Mouse (Mus musculus) hindbrain, embryonic 14.5 days (tissue): ENCODE measurements around the gene Wdhd1. TPM values are rescaled to one million over a fixed set of nuclear protein-coding genes. Genes with fewer than 3 reads are reported as not detected.

Experiments used
- ATAC-seq: fragments of 200-750 bp; cut with Nextera tagmentation; 2 replicates; pipeline ENCODE4 v1.8.0; 2017; ENCODE audit warnings: moderate number of reproducible peaks, mild to moderate bottlenecking, moderate TSS enrichment, moderate library complexity; ENCODE audit not compliant: low FRiP score
- DNase-seq: peaks from one replicate; pipeline ENCODE4 v3.0.0-alpha.2; 2015; ENCODE audit warnings: low spot score
- H3K27ac ChIP-seq: fragments of 300-500 bp; sonication (generic); 2 replicates; pipeline ENCODE4 v1.5.1; 2014; ENCODE audit warnings: mild to moderate bottlenecking, moderate library complexity
- H3K27me3 ChIP-seq: fragments of 300-500 bp; sonication (generic); 2 replicates; pipeline ENCODE4 v1.6.1; 2014; ENCODE audit warnings: mild to moderate bottlenecking, low read length, mixed read lengths; ENCODE audit not compliant: control insufficient read depth, insufficient read depth
- H3K36me3 ChIP-seq: fragments of 300-500 bp; sonication (generic); replicated peaks from 2 replicates; pipeline ENCODE4 v1.6.1; 2014; ENCODE audit not compliant: control insufficient read depth, insufficient read depth
- H3K4me1 ChIP-seq: fragments of 300-500 bp; sonication (generic); replicated peaks from 2 replicates; pipeline ENCODE4 v1.6.1; 2014; ENCODE audit warnings: antibody characterized with exemption, low read length, mixed read lengths; ENCODE audit not compliant: control insufficient read depth, insufficient read depth
- H3K4me2 ChIP-seq: fragments of 300-500 bp; sonication (generic); replicated peaks from 2 replicates; pipeline ENCODE4 v1.6.1; 2014; ENCODE audit warnings: mild to moderate bottlenecking, moderate library complexity
- H3K4me3 ChIP-seq: fragments of 300-500 bp; sonication (generic); replicated peaks from 2 replicates; pipeline ENCODE4 v1.5.1; 2014; ENCODE audit warnings: mild to moderate bottlenecking, low read length
- H3K9ac ChIP-seq: fragments of 300-500 bp; sonication (generic); 2 replicates; pipeline ENCODE4 v1.6.1; 2014
- H3K9me3 ChIP-seq: fragments of 300-500 bp; sonication (generic); 2 replicates; pipeline ENCODE4 v1.6.1; 2016; ENCODE audit warnings: low read length; ENCODE audit not compliant: control insufficient read depth
- WGBS: fragments of 180-500 bp; shearing (Covaris S2); extraction: QIAGEN DNeasy Blood & Tissue Kit; methylation state at CpG from one replicate; pipeline ENCODE4 v1.1.7; 2014; 5-methylcytosine and 5-hydroxymethylcytosine counted together
- polyA plus RNA-seq: library from polyadenylated mRNA; unstranded; fragments of >200 nt; fragmentation: Nextera tagmentation; extraction: Ambion mirVana; gene quantifications from 2 replicates; pipeline ENCODE4 v1.2.1, GENCODE M21; 2014

The Wdhd1 gene
- polyA plus RNA-seq, 1 experiment from 2014 or later, result 15.6 TPM

DNA sequence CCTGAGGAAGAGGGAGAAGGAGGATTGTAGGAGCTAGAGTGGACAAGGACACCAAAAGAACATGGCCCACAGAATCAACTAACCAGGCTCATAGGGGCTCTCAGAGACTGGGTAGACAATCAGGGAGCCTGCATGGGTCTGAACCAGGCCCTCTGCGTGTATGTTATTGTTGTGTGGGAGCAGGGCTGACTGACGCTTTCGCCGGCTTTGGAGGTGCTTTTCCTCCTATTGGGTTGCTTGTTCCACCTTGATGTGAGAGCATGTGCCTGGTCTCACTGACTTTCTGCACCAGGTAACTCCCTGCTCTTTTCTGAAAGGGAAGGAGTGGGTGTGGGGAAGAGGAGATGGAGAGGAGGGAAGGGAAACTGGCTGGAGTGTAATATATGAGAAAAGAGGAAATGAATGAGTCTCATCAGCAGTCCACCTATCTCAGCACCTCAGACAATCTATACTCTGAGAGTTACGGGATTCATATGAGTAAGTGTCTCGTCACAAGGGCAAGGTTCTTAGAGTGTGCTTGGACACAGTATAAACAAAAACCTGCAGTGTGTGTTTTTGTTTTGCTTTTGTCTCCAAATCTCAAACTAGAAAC lies 28.3 kb upstream of the Wdhd1 start:
- ATAC-seq (no peak), DNase-seq (no peak)
- Histone ChIP-seq H3K4me2 (no peak overlapping the region), H3K27me3 (no peaks in the 10 kb centered on the region), H3K27ac (no peak overlapping the region), H3K4me3 (no peak overlapping the region), H3K36me3 (peaks cover 11% of the 10 kb centered on the region), H3K4me1 (peaks cover 13% of the 10 kb centered on the region), H3K9me3 (no peaks in the 10 kb centered on the region), H3K9ac (no peak overlapping the region)
- 90% methylated on average over 6 of the region's 6 CpGs for WGBS

DNA sequence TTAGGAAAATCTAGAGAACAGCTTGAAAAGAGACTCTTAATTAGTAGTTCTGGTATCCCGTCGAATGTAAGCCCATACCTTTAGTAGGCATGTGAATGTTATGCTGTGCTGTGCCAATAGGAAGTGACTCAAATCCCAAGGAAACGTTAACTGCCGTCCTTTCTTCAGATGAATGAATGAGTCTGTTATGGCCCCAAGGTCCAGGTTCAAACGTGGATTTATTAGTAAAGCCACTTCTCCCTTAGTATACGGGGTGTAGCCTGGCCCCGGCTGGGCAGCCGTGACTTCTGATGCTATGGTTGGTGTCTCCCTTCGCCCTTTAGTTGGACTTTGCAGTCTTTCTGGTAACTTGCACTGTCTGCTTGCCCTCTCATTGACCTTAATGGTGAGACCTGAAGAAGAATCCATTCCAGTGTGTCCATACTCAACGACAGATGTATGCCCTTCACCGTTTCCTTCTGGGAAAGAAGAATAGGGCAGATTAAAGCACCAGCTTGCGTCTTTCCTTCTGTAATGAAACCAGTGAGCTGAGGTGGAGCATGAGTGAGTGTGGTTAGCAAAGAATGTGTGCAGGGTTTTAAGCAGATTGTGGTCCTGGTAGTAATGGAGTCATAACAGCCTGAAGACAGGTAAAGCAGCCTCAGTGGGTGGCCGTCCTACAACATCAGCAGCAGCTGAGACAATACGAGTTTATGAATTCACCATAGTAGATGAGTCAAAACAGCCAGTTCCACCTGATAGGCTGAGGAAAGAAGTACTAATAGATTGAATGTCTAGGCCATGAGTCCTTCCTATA lies 26.4 kb upstream of the Wdhd1 start:
- Histone ChIP-seq H3K36me3 (0 out of 2 replicates have a peak, but pooled peaks cover 4% of the 10 kb centered on the region), H3K4me2 (no peak overlapping the region), H3K9me3 (no peaks in the 10 kb centered on the region), H3K4me1 (peaks cover 21% of the 10 kb centered on the region), H3K4me3 (no peak overlapping the region), H3K27ac (no peak overlapping the region), H3K27me3 (no peaks in the 10 kb centered on the region), H3K9ac (no peak overlapping the region)
- 81% methylated on average over 14 of the region's 14 CpGs for WGBS
- ATAC-seq, result no peak
- DNase-seq, result no peak

DNA sequence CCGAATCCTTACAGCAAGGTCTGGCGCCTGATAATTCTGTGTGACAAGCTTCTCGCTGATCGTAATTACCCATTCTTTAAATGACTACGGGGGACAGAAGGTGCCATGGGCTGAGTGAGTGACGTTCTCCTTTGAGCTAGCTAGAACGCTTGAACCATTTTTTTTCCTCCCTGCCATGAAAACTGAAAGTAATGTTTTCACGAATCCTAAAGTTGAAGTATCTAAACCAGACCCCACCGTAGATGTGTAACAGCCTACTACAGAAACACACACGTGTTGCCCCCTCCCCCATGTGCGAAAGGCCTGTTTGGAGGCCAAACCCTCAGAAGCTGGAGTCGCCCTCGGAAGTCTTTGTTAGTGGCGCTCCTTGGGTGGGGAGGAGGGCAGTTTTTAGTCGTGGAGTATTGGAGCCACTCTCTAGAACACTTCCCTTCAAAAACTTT lies 22.2 kb upstream of the Wdhd1 start:
- DNase-seq, result peak; percentile 48
- 0% methylated on average over 15 of the region's 15 CpGs for WGBS
- H3K4me3 ChIP-seq, result peak overlapping the region; percentile 76

DNA sequence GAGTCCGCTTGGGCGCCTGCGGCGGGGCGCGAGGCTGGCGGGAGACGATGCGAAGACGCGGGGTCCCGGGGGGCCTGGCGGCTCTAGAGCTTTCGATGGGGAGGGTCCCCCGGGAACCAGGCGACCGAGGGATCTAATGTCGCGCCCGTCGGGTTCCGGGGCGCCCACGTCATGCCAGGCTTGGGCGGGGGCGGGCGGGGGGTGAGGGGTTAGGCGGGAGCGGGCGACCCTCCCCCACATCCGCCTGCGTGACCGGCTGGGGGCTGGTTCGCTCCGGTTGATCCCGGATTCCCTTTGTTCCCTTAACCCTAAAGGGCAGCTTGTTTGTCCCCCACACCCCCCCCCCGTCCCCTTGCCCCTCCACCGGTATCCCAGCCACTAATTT lies 21.7 kb upstream of the Wdhd1 start:
- Histone ChIP-seq H3K9ac (peak overlapping the region; percentile 93), H3K27ac (peak overlapping the region; percentile 95), H3K4me1 (peaks cover 25% of the 10 kb centered on the region), H3K9me3 (no peaks in the 10 kb centered on the region), H3K27me3 (no peaks in the 10 kb centered on the region), H3K36me3 (0 out of 2 replicates have a peak, but pooled peaks cover 4% of the 10 kb centered on the region), H3K4me2 (peak overlapping the region; percentile 66), H3K4me3 (peak overlapping the region; percentile 76)
- ATAC-seq, result peak; percentile 85
- DNase-seq, result peak; percentile 30
- WGBS, result 0% methylated on average over 38 of the region's 38 CpGs

More for the DNA sequence above, 22.2 kb upstream of the Wdhd1 start:
- Histone ChIP-seq H3K27me3 (no peaks in the 10 kb centered on the region), H3K4me1 (peaks cover 25% of the 10 kb centered on the region), H3K27ac (peak overlapping the region; percentile 95), H3K9me3 (no peaks in the 10 kb centered on the region), H3K4me2 (peak overlapping the region; percentile 66), H3K36me3 (0 out of 2 replicates have a peak, but pooled peaks cover 4% of the 10 kb centered on the region), H3K9ac (peak overlapping the region; percentile 93)
- peak; percentile 38 for ATAC-seq

DNA sequence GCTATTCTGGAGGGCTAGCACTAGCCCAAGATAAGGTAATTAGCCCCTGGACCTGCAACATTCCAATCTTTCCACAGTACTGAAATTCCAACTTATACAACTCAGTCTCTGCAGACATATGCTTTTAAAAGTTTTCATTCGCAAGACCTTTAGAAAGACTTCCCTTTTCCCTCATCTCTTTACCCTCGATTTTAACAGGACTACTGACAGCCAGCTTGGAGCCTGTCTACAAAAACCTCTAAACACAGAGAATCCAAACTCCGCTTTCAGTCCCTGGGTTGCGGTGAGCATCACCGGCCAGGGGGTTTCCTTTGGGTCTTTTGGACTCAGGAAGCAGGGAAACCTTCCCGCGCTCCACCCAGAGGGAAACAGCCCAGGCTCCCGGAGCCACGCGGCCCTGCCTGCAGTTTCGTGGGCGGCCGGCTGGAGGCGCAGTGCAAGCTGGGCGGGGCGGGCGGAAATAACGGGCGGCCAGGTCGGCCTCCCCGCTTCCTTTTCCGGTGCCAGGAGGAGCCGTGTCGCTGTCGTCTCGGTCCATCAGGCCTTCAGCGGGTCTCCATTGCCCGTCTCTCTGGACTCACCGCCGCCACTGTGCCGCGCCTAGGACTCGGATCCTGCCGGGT lies 21.2 kb upstream of the Wdhd1 start, which contains the start of gene Mapk1ip1l:
Gene Mapk1ip1l (plus strand): TSS at position 482 of the 623 bp plus-strand sequence.
- WGBS, result 1% methylated on average over 34 of the region's 34 CpGs
- H3K9ac ChIP-seq, result peak within 1 kb of the TSS; percentile 93
- peak within 1 kb of the TSS; percentile 76 for H3K4me3 ChIP-seq

DNA sequence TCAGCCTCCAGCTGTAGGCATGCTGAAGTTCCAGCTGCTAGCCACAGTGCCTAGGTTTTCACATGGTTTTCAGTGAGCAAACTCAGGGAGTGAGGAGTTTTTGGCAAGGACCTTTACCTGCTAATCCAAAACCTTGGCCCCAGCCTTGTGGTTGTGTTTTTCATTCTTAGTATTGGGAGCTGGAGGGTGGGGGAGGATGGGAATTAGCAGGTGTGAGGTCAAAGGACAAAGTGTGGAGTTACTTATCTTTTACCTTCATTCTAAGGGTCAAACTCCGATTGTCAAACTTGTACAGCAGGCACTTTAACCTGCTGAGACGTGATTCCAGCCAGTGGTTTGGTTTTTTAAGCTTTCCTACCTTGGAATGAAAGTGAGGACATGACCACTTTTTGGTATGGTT lies 19.6 kb upstream of the Wdhd1 start:
- Histone ChIP-seq H3K27me3 (no peaks in the 10 kb centered on the region), H3K4me3 (no peak overlapping the region), H3K4me2 (no peak overlapping the region), H3K27ac (no peak overlapping the region), H3K36me3 (0 out of 2 replicates have a peak, but pooled peaks cover 4% of the 10 kb centered on the region), H3K4me1 (peaks cover 19% of the 10 kb centered on the region), H3K9ac (no peak overlapping the region), H3K9me3 (no peaks in the 10 kb centered on the region)
- no peak for ATAC-seq
- DNase-seq, result no peak
- 83% methylated on average over 2 of the region's 2 CpGs for WGBS

More for the DNA sequence above, 21.2 kb upstream of the Wdhd1 start, which contains the start of gene Mapk1ip1l:
- peak; percentile 92 for DNase-seq
- Histone ChIP-seq H3K4me1 (peaks cover 25% of the 10 kb centered on the region), H3K36me3 (0 out of 2 replicates have a peak, but pooled peaks cover 4% of the 10 kb centered on the region), H3K27me3 (no peaks in the 10 kb centered on the region), H3K9me3 (no peaks in the 10 kb centered on the region), H3K27ac (peak within 1 kb of the TSS; percentile 95), H3K4me2 (peak within 1 kb of the TSS; percentile 66)
- ATAC-seq, result peak; percentile 89

DNA sequence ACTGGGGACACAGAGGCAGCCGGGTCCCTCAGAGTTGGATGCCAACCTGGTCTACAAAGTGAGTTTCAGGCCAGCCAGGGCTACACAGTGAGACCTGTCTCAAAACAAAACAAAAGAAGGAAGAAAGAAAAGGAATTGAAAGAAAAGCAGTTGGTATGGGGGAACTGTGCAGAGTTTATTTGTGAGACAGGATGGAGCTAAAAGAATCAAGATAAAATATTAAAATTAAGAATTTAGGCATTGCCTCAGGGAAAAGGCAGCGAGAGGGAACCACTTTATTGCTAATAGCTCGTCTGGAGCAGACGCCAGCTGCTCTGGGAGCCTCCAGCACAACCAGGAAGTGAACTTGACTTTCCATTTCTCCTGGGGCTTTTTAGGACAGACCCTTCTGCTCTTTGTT lies 17.5 kb upstream of the Wdhd1 start:
- DNase-seq, result no peak
- Histone ChIP-seq H3K4me2 (no peak overlapping the region), H3K27me3 (no peaks in the 10 kb centered on the region), H3K9ac (no peak overlapping the region), H3K36me3 (peaks cover 16% of the 10 kb centered on the region; the same call in 1 of the 2 replicates), H3K9me3 (no peaks in the 10 kb centered on the region), H3K4me3 (no peak overlapping the region), H3K27ac (no peak overlapping the region), H3K4me1 (peaks cover 5% of the 10 kb centered on the region)
- no peak for ATAC-seq
- 34% methylated on average over 4 of the region's 4 CpGs for WGBS

DNA sequence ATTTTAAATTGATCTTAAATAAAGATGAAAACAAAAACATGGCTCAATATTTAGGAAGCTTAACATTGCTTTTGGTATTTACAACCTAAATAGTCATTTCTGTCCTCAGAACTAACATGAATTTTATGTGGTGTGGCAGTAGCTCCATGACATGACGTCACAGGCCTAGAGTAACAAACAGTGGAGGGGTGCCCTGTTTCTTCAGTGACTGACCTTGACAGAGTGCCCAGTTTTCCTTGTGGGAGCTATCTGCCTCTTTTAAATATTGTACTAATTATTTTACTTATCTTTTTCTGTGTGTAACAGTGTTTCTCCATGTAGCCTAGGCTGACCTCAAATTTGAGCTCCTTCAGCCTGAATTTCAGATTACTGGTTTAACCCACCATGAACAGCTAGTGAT lies 15.1 kb upstream of the Wdhd1 start:
- 88% methylated on average over 1 of the region's 1 CpGs for WGBS
- no peak for DNase-seq
- H3K36me3 ChIP-seq, result peaks cover 16% of the 10 kb centered on the region; the same call in 1 of the 2 replicates

DNA sequence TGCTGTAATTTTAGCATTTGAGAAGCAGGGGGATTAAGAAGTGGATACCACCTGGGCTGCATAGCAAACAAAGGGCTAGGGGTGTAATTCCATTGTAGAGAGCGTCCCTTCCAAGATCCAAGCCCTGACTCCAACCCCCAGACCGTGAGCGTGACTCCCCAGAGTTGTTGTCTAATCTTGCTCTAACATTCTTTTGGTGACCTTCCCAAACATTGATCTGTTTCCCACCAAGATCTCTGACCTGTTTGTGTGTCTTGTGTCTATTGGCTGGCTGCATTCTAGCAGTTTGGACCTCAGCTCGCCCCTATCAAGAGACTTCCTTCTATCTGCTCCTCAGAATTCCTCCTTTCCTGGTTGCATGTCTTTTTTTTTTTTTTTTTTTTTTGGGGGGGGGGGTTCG lies 10.4 kb upstream of the Wdhd1 start:
- WGBS, result 93% methylated on average over 5 of the region's 5 CpGs
- H3K4me1 ChIP-seq, result no peaks in the 10 kb centered on the region
- H3K9me3 ChIP-seq, result no peaks in the 10 kb centered on the region

More for the DNA sequence above, 15.1 kb upstream of the Wdhd1 start:
- no peak for ATAC-seq
- Histone ChIP-seq H3K4me2 (no peak overlapping the region), H3K27me3 (no peaks in the 10 kb centered on the region), H3K4me3 (no peak overlapping the region), H3K9me3 (no peaks in the 10 kb centered on the region), H3K4me1 (no peaks in the 10 kb centered on the region), H3K27ac (no peak overlapping the region), H3K9ac (no peak overlapping the region)

More for the DNA sequence above, 10.4 kb upstream of the Wdhd1 start:
- H3K36me3 ChIP-seq, result peaks cover 16% of the 10 kb centered on the region; the same call in 1 of the 2 replicates
- no peak overlapping the region for H3K4me3 ChIP-seq
- no peaks in the 10 kb centered on the region for H3K27me3 ChIP-seq
- no peak for ATAC-seq
- no peak overlapping the region for H3K4me2 ChIP-seq
- no peak overlapping the region for H3K9ac ChIP-seq
- no peak for DNase-seq
- no peak overlapping the region for H3K27ac ChIP-seq
